Mouse (Mus musculus): ENCODE measurements at regions not wholly inside any gene's neighbourhood (a gene's known extent, or its start where the extent isn't known, plus 50 kb on each side); places are given as distances from the start of the nearest gene placed in this dataset.

DNA sequence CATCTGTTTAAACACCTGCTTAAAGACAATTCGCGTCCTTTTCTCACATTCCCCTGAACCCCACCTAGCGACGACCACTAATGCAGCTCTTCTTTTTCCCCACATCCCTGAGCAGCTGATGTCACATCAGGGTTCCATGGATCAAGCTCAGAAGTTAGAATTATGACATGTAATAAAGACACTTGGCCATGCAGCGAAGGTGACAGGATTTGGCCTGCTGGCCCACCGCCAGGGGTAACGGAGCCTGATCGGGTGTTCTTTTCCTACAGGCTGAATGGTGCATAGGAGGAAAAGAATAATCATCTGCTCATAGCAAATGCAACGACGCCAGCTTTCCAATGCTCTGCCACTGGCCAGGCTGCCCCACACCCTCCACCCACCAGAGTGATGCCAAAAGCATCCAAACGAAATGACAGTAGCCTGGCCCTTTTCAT lies 231.9 kb downstream of the Sox4 start:
- Histone ChIP-seq H3K9me3 (ENCODE audit: low read length) (no peaks in the 10 kb centered on the region), H3K4me2 (ENCODE audit: low read depth) (peak overlapping the region; percentile 33), H3K27me3 (ENCODE audit: insufficient read depth, low read length) (no peaks in the 10 kb centered on the region), H3K4me1 (ENCODE audit: insufficient read depth) (peaks cover 43% of the 10 kb centered on the region), H3K9ac (peak overlapping the region; percentile 14; the same call in 1 of the 2 replicates), H3K36me3 (ENCODE audit: insufficient read depth) (no peaks in the 10 kb centered on the region), H3K4me3 (ENCODE audit: low read depth, low read length) (no peak overlapping the region), H3K27ac (ENCODE audit: low read depth, low read length) (peak overlapping the region; percentile 69)
- 16% methylated on average over 11 of the region's 11 CpGs for WGBS
- TF ChIP-seq CTCF (IDR thresholded peaks at IDR 0.05; ENCODE audit: low read depth) = peak; percentile 44; the same call in 1 of the 2 replicates
- DNase-seq (peak; percentile 57), ATAC-seq (no peak)

DNA sequence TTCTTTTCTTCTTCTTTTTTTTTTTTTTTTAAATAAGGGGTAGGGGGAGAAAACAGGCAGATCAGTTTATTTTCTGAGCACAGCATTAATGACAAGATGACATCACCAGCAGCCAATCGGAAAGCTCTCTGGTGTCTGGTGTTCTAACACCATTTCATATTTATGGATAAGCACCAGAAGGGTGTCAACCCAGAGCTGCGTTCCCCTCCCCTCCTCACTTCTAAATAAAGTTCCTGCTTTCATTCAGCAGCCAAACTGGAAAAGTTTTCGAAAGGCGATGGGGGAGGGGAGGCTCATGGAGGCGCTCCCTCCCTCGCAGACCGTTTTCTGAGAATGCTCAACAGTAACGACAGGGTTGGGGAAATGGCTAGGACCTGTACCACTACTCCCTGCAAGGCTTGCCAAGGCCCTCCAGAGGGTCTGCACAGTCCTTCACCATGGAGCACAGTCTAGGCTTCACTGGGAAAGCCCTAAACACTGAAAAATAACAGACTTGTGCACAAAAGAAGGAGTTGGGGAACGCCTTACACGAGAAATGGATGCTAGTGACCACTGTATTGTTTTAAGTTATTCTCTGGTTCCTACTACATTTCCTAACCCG lies 232.8 kb downstream of the Sox4 start:
- Histone ChIP-seq H3K36me3 (ENCODE audit: insufficient read depth) (no peaks in the 10 kb centered on the region), H3K9me3 (ENCODE audit: low read length) (no peaks in the 10 kb centered on the region), H3K4me2 (ENCODE audit: low read depth) (peak overlapping the region; percentile 39), H3K4me1 (ENCODE audit: insufficient read depth) (peaks cover 43% of the 10 kb centered on the region), H3K4me3 (ENCODE audit: low read depth, low read length) (peak overlapping the region; percentile 19), H3K27ac (ENCODE audit: low read depth, low read length) (peak overlapping the region; percentile 69), H3K27me3 (ENCODE audit: insufficient read depth, low read length) (no peaks in the 10 kb centered on the region), H3K9ac (peak overlapping the region; percentile 22; the same call in 1 of the 2 replicates)
- TF ChIP-seq CTCF (IDR thresholded peaks at IDR 0.05; ENCODE audit: low read depth) = no peak
- ATAC-seq (peak; percentile 86), DNase-seq (peak; percentile 87)
- 18% methylated on average over 11 of the region's 11 CpGs for WGBS

DNA sequence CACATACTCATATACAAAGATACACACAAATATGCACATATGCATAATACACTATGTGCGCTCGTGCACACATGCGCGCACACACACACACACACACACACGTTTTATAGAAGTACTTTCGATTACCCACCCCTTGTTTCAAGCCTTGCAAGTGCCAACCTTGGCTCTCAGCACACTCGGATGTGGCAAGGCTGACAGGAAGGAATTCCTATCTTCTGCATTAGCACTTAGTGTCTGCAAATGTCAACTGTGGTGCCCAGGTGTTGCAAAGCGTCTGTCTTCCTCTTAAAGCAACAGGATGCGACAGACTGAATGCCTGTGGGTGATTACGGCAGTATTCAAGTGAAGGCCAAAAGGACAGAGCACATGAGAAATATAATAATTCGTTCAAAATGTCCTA lies 233.3 kb downstream of the Sox4 start:
- Histone ChIP-seq H3K4me3 (ENCODE audit: low read depth, low read length) (no peak overlapping the region), H3K4me2 (ENCODE audit: low read depth) (peak overlapping the region; percentile 27), H3K9ac (0 out of 2 replicates have a peak overlapping the region, but pooled peaks have one; percentile 32), H3K27me3 (ENCODE audit: insufficient read depth, low read length) (no peaks in the 10 kb centered on the region), H3K27ac (ENCODE audit: low read depth, low read length) (peak overlapping the region; percentile 74), H3K36me3 (ENCODE audit: insufficient read depth) (no peaks in the 10 kb centered on the region), H3K9me3 (ENCODE audit: low read length) (no peaks in the 10 kb centered on the region), H3K4me1 (ENCODE audit: insufficient read depth) (peaks cover 43% of the 10 kb centered on the region)
- no peak for TF ChIP-seq CTCF (IDR thresholded peaks at IDR 0.05; ENCODE audit: low read depth)
- DNase-seq (peak; percentile 76), ATAC-seq (peak; percentile 30)
- WGBS = 37% methylated on average over 11 of the region's 11 CpGs

DNA sequence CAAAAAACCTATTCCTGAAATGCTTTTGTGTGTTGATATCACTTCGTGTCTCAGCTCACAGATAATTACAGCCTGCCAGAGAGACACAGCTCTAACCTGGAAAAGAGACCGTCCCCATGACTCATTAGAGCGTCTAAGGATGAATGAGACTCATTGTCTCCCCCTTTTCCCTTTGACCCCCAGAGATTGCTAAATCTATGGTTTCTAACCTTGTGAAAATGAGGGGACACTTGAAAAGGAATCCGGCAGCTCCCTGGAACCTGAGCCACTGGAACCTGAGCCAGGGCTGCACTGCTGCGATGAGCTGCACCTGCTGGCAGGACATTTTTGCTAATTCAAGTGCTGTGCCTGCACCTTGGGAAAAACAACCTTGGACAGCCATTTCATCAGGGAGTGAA lies 234.6 kb downstream of the Sox4 start:
- no peak overlapping the region for H3K4me2 ChIP-seq (ENCODE audit: low read depth)
- TF ChIP-seq CTCF (IDR thresholded peaks at IDR 0.05; ENCODE audit: low read depth) = no peak
- DNase-seq = peak; percentile 35
- H3K4me3 ChIP-seq (ENCODE audit: low read depth, low read length) = no peak overlapping the region
- H3K4me1 ChIP-seq (ENCODE audit: insufficient read depth) = peaks cover 43% of the 10 kb centered on the region
- H3K9me3 ChIP-seq (ENCODE audit: low read length) = no peaks in the 10 kb centered on the region
- H3K36me3 ChIP-seq (ENCODE audit: insufficient read depth) = no peaks in the 10 kb centered on the region
- peak overlapping the region; percentile 54 for H3K27ac ChIP-seq (ENCODE audit: low read depth, low read length)
- WGBS = 17% methylated on average over 5 of the region's 5 CpGs
- ATAC-seq = no peak
- H3K27me3 ChIP-seq (ENCODE audit: insufficient read depth, low read length) = no peaks in the 10 kb centered on the region
- no peak overlapping the region for H3K9ac ChIP-seq

DNA sequence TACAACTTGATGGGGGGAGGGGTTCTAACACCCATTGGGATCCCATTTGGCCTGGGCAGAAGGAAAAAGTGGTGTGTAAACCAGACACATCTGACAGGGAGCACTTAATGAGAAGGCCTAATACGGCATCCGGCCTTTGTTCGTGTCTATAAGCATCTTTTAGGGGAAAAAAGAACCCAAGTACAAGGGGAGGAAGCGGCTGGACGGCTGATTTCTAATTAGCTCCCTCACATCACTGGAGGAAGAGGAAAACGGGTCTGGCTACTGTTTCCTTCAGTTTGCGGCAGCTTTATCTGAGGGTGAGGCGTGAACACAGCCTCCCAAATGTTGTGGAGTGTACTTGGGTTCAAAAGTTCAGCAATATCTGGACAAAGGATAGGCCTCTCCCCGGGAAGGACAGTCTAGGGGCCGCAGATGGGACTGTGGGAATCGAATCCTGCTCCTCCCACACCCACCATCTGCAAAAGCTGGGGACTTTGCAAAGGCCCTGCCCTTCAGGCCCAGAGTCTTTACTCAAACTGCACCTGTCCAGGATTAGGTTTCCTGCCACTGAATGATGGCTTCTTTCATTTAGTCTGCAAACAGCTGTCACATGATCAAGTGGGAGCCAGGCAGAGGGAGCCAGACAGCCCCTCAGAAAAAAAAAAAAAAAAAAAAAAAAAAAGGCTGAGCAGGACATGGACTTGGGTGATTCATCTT lies 235.2 kb downstream of the Sox4 start:
- H3K4me2 ChIP-seq (ENCODE audit: low read depth) = no peak overlapping the region

DNA sequence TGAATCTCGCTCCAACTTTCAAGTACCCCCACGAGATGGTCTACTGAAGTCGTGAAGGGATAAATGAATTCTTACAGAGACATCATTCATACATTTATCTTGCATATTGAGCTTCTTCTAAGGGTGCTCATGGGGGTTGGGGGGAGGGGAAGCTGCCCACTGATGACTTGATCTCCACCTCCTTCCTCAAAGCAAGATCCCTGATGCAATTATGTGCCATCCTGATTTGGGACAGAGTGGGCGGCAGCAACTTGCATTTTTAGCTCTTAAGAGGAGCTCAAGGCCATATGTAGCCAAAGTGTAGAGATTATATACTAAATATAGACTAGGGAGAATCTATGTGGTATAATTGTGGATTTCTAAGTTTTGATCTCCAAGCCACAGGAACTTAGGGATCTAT lies 236.1 kb downstream of the Sox4 start:
- TF ChIP-seq CTCF (IDR thresholded peaks at IDR 0.05; ENCODE audit: low read depth) = no peak
- no peak overlapping the region for H3K9ac ChIP-seq
- H3K4me2 ChIP-seq (ENCODE audit: low read depth) = no peak overlapping the region
- 86% methylated on average over 4 of the region's 4 CpGs for WGBS
- DNase-seq (no peak), ATAC-seq (no peak)
- peaks cover 38% of the 10 kb centered on the region for H3K4me1 ChIP-seq (ENCODE audit: insufficient read depth)
- H3K36me3 ChIP-seq (ENCODE audit: insufficient read depth) = no peaks in the 10 kb centered on the region
- no peak overlapping the region for H3K27ac ChIP-seq (ENCODE audit: low read depth, low read length)
- no peaks in the 10 kb centered on the region for H3K27me3 ChIP-seq (ENCODE audit: insufficient read depth, low read length)
- no peak overlapping the region for H3K4me3 ChIP-seq (ENCODE audit: low read depth, low read length)
- no peaks in the 10 kb centered on the region for H3K9me3 ChIP-seq (ENCODE audit: low read length)

More for the DNA sequence above, 235.2 kb downstream of the Sox4 start:
- no peak overlapping the region for H3K4me3 ChIP-seq (ENCODE audit: low read depth, low read length)
- WGBS = 4% methylated on average over 11 of the region's 11 CpGs
- no peak for TF ChIP-seq CTCF (IDR thresholded peaks at IDR 0.05; ENCODE audit: low read depth)
- H3K27me3 ChIP-seq (ENCODE audit: insufficient read depth, low read length) = no peaks in the 10 kb centered on the region
- ATAC-seq (no peak; the same call in 1 of the 2 replicates), DNase-seq (peak; percentile 44)
- H3K27ac ChIP-seq (ENCODE audit: low read depth, low read length) = peak overlapping the region; percentile 54
- no peak overlapping the region for H3K9ac ChIP-seq
- H3K36me3 ChIP-seq (ENCODE audit: insufficient read depth) = no peaks in the 10 kb centered on the region
- H3K4me1 ChIP-seq (ENCODE audit: insufficient read depth) = peaks cover 43% of the 10 kb centered on the region
- H3K9me3 ChIP-seq (ENCODE audit: low read length) = no peaks in the 10 kb centered on the region

DNA sequence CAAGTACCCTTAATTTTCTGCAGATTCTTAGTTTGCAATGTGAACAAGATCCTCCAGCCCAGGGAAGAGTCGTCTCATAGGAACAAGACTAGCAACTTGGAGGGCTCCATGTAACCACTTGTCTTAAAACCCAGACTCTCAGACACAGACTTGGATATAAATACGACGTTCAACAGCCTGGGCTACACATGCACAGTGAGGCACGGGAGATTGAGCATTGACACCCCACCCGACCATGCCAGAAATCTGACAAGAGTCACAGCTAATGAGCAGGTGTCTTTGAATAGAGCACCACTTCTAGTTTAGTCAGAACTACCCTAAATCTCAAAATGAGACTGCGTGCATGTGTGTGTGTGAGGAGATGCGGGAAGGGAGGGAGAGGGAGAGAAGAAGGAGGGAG lies 243.5 kb downstream of the Sox4 start:
- peak overlapping the region; percentile 11 for H3K27ac ChIP-seq (ENCODE audit: low read depth, low read length)
- peak; percentile 65 for DNase-seq

More for the DNA sequence above, 243.5 kb downstream of the Sox4 start:
- peak; percentile 89 for ATAC-seq
- 22% methylated on average over 7 of the region's 7 CpGs for WGBS
- Histone ChIP-seq H3K36me3 (ENCODE audit: insufficient read depth) (no peaks in the 10 kb centered on the region), H3K4me1 (ENCODE audit: insufficient read depth) (no peaks in the 10 kb centered on the region; the same call in 1 of the 2 replicates), H3K4me3 (ENCODE audit: low read depth, low read length) (no peak overlapping the region), H3K9ac (no peak overlapping the region), H3K27me3 (ENCODE audit: insufficient read depth, low read length) (no peaks in the 10 kb centered on the region), H3K4me2 (ENCODE audit: low read depth) (no peak overlapping the region), H3K9me3 (ENCODE audit: low read length) (no peaks in the 10 kb centered on the region)
- no peak for TF ChIP-seq CTCF (IDR thresholded peaks at IDR 0.05; ENCODE audit: low read depth)
